Mouse (Mus musculus): ENCODE data around the gene Herc6.

DNA sequence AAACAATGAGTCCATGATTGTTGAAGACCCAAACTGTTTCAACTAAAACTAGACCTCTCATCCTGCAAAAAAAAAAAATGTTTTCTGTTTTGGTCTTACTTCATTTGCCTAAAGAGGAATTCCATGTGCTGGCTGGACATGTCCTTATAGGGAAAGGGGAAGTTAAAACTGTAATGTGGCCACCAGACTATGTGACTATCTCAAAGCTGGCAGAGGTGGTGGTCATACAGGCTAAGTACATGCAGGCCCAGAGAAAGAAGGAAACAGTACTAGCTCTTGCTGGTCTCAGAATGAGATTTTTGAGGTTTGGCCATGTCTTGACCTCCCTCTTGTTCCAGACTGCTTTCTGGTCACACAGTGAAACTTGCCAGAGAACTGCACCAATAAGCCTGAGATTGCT, 9.2 kb upstream of the Herc6 start:
- TF ChIP-seq CTCF (IDR thresholded peaks at IDR 0.05; ENCODE audit: insufficient read depth, low read depth, low read length) = no peak
- no peak for TF ChIP-seq POLR2A (IDR thresholded peaks at IDR 0.05; ENCODE audit: insufficient read depth, low read depth, low read length)

Measured in olfactory bulb, adult 2 months (tissue).